8 mouse cellular contexts compared by ENCODE assay signal in the genomic region with DNA sequence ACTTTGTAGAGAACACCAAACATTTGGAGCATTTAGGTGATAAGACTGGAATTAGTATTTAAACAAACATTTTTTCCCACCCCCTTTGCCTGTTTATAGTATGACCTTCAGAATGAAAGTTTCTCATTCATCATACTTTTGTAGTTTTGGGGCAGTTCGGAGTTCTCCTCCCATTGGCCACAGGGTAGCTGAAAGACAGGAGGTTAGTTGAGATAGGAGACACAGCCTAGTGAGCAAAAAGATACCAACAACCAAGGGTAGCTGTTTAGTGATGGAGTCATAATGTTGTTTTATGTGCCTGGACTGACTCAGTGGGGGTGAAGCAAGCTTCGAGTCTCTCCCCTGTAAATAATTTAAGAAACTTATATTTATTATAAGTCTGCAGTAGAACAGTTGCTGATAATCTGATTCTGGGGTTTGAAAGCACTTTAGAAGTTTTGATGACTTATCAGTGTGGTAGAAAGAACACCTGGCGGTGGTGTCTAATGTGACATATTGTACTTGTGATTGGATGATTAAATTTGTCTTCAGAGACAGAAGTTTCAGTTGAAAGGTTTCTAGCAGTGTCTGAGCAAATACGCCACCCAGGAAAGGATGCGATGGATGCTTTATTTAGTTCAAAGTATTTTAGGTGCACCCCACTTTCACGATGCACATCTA. TPM values are rescaled to one million over a fixed set of nuclear protein-coding genes. Genes with fewer than 3 reads are reported as not detected.
DNase-seq lines count a peak whose midpoint lies in the region; ATAC-seq and TF ChIP-seq lines count a peak whose summit lies in the region.

No protein-coding gene starts in this region.

- WGBS in cerebellum, adult 2 months: 43% methylated on average over 6 of the region's 6 CpGs
- 82% methylated on average over 6 of the region's 6 CpGs for WGBS in forebrain, embryonic 14.5 days
- 20% methylated on average over 6 of the region's 6 CpGs for WGBS in liver, embryonic 14.5 days (ENCODE audit: insufficient replicate concordance)

- DNase-seq in cerebellum, adult 2 months: no peak
- DNase-seq in cerebellum, postnatal 10 days: no peak
- DNase-seq in CD4-positive helper T cell, adult 2 months (ENCODE audit: low read depth, low spot score): peak; percentile 26
- DNase-seq in forebrain, embryonic 14.5 days (ENCODE audit: low spot score): no peak
- DNase-seq in liver, embryonic 14.5 days (ENCODE audit: low read depth in 3 of 3, low spot score in 3 of 3): peak; percentile 62 to 77 (median 66)
- no peak for DNase-seq in frontal cortex, postnatal 10 days (ENCODE audit: low spot score in 2 of 2)
- no peak for DNase-seq in left cerebral cortex, adult 8-10 months (ENCODE audit: low spot score in 2 of 2)
- DNase-seq in left cerebral cortex, postnatal 25 days (ENCODE audit: low spot score in 2 of 2): no peak

- H3K9me3 ChIP-seq in forebrain, embryonic 14.5 days (replicated peaks; ENCODE audit: control insufficient read depth, low read length): no peaks in the 10 kb centered on the region
- no peaks in the 10 kb centered on the region for H3K9me3 ChIP-seq in liver, embryonic 14.5 days (ENCODE audit: control insufficient read depth, low read length)

- no peak for ATAC-seq in forebrain, embryonic 14.5 days
- peak; percentile 52 for ATAC-seq in liver, embryonic 14.5 days (ENCODE audit: insufficient read depth)

- peaks cover 11% of the 10 kb centered on the region for H3K4me1 ChIP-seq in cerebellum, adult 2 months (ENCODE audit: control insufficient read depth, insufficient read depth, low read length)
- peaks cover 18% of the 10 kb centered on the region for H3K4me1 ChIP-seq in forebrain, embryonic 14.5 days (ENCODE audit: control insufficient read depth, insufficient read depth, low read length)
- peaks cover 14 to 22% of the 10 kb centered on the region in 2 experiments for H3K4me1 ChIP-seq in liver, embryonic 14.5 days (replicated peaks; ENCODE audit: control insufficient read depth in 2 of 2, insufficient read depth in 2 of 2, low read length in 1 of 2)

- no peaks in the 10 kb centered on the region for H3K27me3 ChIP-seq in cerebellum, adult 2 months (ENCODE audit: control insufficient read depth, insufficient read depth, low read length)
- no peaks in the 10 kb centered on the region for H3K27me3 ChIP-seq in forebrain, embryonic 14.5 days (replicated peaks; ENCODE audit: control insufficient read depth, insufficient read depth, low read length)
- H3K27me3 ChIP-seq in liver, embryonic 14.5 days (ENCODE audit: control insufficient read depth, insufficient read depth, low read length): no peaks in the 10 kb centered on the region

- no peak for TF ChIP-seq CTCF in cerebellum, adult 2 months (IDR thresholded peaks at IDR 0.05; ENCODE audit: borderline replicate concordance, insufficient read depth, low read depth, low read length)
- no peak for TF ChIP-seq CTCF in liver, embryonic 14.5 days (IDR thresholded peaks at IDR 0.05; ENCODE audit: low read depth)

- H3K36me3 ChIP-seq in forebrain, embryonic 14.5 days (ENCODE audit: control insufficient read depth, insufficient read depth, low read length): no peaks in the 10 kb centered on the region
- H3K36me3 ChIP-seq in liver, embryonic 14.5 days (replicated peaks; ENCODE audit: control insufficient read depth, insufficient read depth, low read depth): no peaks in the 10 kb centered on the region

- peak overlapping the region; percentile 91 for H3K4me3 ChIP-seq in cerebellum, adult 2 months (replicated peaks; ENCODE audit: insufficient read depth, low read depth, low read length)
- peak overlapping the region; percentile 86 for H3K4me3 ChIP-seq in forebrain, embryonic 14.5 days (ENCODE audit: low read depth, low read length)
- H3K4me3 ChIP-seq in liver, embryonic 14.5 days (ENCODE audit: insufficient read depth in 1 of 2, low read depth in 2 of 2, low read length in 2 of 2): peak overlapping the region; percentile 85 to 96

- intact Hi-C loops in left cerebral cortex, postnatal 25 days (cut with DNase I): loop anchor here (5.0 kb wide), 2 partner anchors 48 to 192 kb away; partner anchors contain the start of gene Kpna4

- H3K4me2 ChIP-seq in forebrain, embryonic 14.5 days (ENCODE audit: low read length): peak overlapping the region; percentile 66
- H3K4me2 ChIP-seq in liver, embryonic 14.5 days (ENCODE audit: low read depth): peak overlapping the region; percentile 88

- H3K9ac ChIP-seq in forebrain, embryonic 14.5 days (ENCODE audit: low read length): peak overlapping the region; percentile 95
- peak overlapping the region; percentile 96 for H3K9ac ChIP-seq in liver, embryonic 14.5 days (replicated peaks)

- TF ChIP-seq EP300 in liver, embryonic 14.5 days (IDR thresholded peaks at IDR 0.05; ENCODE audit: low read depth): peak; percentile 74

- no peak for TF ChIP-seq POLR2A in cerebellum, adult 2 months (IDR thresholded peaks at IDR 0.05; ENCODE audit: borderline replicate concordance, insufficient read depth, low read length)

- H3K27ac ChIP-seq in cerebellum, adult 2 months (ENCODE audit: insufficient read depth, low read length): no peak overlapping the region
- H3K27ac ChIP-seq in forebrain, embryonic 14.5 days (ENCODE audit: low read depth, low read length): no peak overlapping the region
- H3K27ac ChIP-seq in liver, embryonic 14.5 days: peak overlapping the region; percentile 87

RNA-seq across cellular contexts. Expression of gene Ppm1l, which starts 2.5 kb away (rescaled TPM):
- 38.2 and 39.8 TPM in 2 replicates for polyA plus RNA-seq in cerebellum, adult 2 months (2012; rRNA removed)
- 16.5 and 20.7 TPM in 2 replicates for polyA plus RNA-seq in forebrain, embryonic 14.5 days (2014; fragmentation: Nextera tagmentation; extraction: Ambion mirVana)
- 1.9 and 2.4 TPM in 2 replicates for polyA plus RNA-seq in liver, embryonic 14.5 days (2012; rRNA removed)
- polyA plus RNA-seq in liver, embryonic 14.5 days (2014; fragmentation: Nextera tagmentation; extraction: Ambion mirVana): 3.7 and 5.6 TPM in 2 replicates
- total RNA-seq in left cerebral cortex, adult 8-10 months (2022): 10 to 100 TPM; 72.9 to 90.6 (median 75.8) TPM
- 10 to 100 TPM; 77.9 to 86.8 TPM for total RNA-seq in left cerebral cortex, postnatal 25 days (2021)

Comparison
In these comparisons a context has a peak if more than half of its experiments do, and no peak if none do; other contexts are left out.
1. DNase-seq: peak in CD4-positive helper T cell, adult 2 months (single experiment) and liver, embryonic 14.5 days (3 of 3); none in cerebellum, adult 2 months (0 of 2), cerebellum, postnatal 10 days (0 of 2), forebrain, embryonic 14.5 days (single experiment), frontal cortex, postnatal 10 days (0 of 2), left cerebral cortex, adult 8-10 months (0 of 2) and left cerebral cortex, postnatal 25 days (0 of 2).
2. Peak in every context shown above with its lines, with median percentiles within 50 percentile points of each other: H3K4me3 ChIP-seq.